In genomic region chr14:27347666-27348065, GRCm38 (mm10) we compare ENCODE assay signal across 20 mouse cellular contexts.
DNase-seq lines count a peak whose midpoint lies in the region; ATAC-seq and TF ChIP-seq lines count a peak whose summit lies in the region.
"Had no signal": no experiment of that assay in that cellular context is flagged by ENCODE, and none has a peak within 500 bp of the region (broad histone marks: within the 10 kb centered on the region; RNA-seq: fewer than 3 reads in every experiment).

No protein-coding gene starts in this region.

- TF ChIP-seq CTCF in ES-Bruce4 (IDR thresholded peaks at IDR 0.05; ENCODE audit: low read depth, low read length) = no peak

- peak overlapping the region; percentile 52; the same call in 1 of the 2 replicates for H3K27ac ChIP-seq in heart, embryonic 12.5 days (ENCODE audit: poor library complexity, severe bottlenecking)
- H3K27ac ChIP-seq in kidney, embryonic 16.5 days (ENCODE audit: low read length) = 0 out of 2 replicates have a peak overlapping the region, but pooled peaks have one; percentile 16
- H3K27ac ChIP-seq in ES-Bruce4 (ENCODE audit: insufficient read depth, low read length) = peak overlapping the region; percentile 86
- H3K27ac ChIP-seq in brown adipose tissue, adult 24 weeks (replicated peaks; ENCODE audit: low read depth, low read length) = peak overlapping the region; percentile 38
- H3K27ac ChIP-seq in embryonic facial prominence, embryonic 10.5 days (replicated peaks) = no peak overlapping the region
- H3K27ac ChIP-seq: hindbrain, embryonic 13.5 days; intestine, embryonic 15.5 days; lung, embryonic 15.5 days; midbrain, embryonic 15.5 days had no signal

- H3K9ac ChIP-seq in heart, embryonic 12.5 days = no peak overlapping the region
- no peak overlapping the region for H3K9ac ChIP-seq in kidney, embryonic 16.5 days (replicated peaks; ENCODE audit: low read length)
- no peak overlapping the region for H3K9ac ChIP-seq in ES-Bruce4 (ENCODE audit: low read depth, poor library complexity, severe bottlenecking)
- H3K9ac ChIP-seq: hindbrain, embryonic 13.5 days; intestine, embryonic 15.5 days; lung, embryonic 15.5 days; midbrain, embryonic 15.5 days had no signal

- peaks cover 59% of the 10 kb centered on the region for H3K4me1 ChIP-seq in heart, embryonic 12.5 days (replicated peaks)
- H3K4me1 ChIP-seq in kidney, embryonic 16.5 days (ENCODE audit: insufficient read depth, low read length) = peaks cover 21% of the 10 kb centered on the region
- peaks cover 8% of the 10 kb centered on the region for H3K4me1 ChIP-seq in ES-Bruce4 (ENCODE audit: control insufficient read depth, insufficient read depth, low read length)
- H3K4me1 ChIP-seq in brown adipose tissue, adult 24 weeks (ENCODE audit: control insufficient read depth, insufficient read depth, insufficient read length, low read length) = peaks cover 57% of the 10 kb centered on the region
- peaks cover 28% of the 10 kb centered on the region for H3K4me1 ChIP-seq in embryonic facial prominence, embryonic 10.5 days
- H3K4me1 ChIP-seq: midbrain, embryonic 15.5 days had no signal

- 0 out of 2 replicates have a peak, but pooled peaks cover 6% of the 10 kb centered on the region for H3K9me3 ChIP-seq in heart, embryonic 12.5 days (replicated peaks)
- no peaks in the 10 kb centered on the region for H3K9me3 ChIP-seq in kidney, embryonic 16.5 days (ENCODE audit: low read length)
- no peaks in the 10 kb centered on the region for H3K9me3 ChIP-seq in ES-Bruce4 (replicated peaks; ENCODE audit: control insufficient read depth, insufficient read depth, low read length, poor library complexity, severe bottlenecking)
- 0 out of 2 replicates have a peak, but pooled peaks cover 4% of the 10 kb centered on the region for H3K9me3 ChIP-seq in embryonic facial prominence, embryonic 10.5 days
- H3K9me3 ChIP-seq: hindbrain, embryonic 13.5 days; intestine, embryonic 15.5 days; lung, embryonic 15.5 days; midbrain, embryonic 15.5 days had no signal

- H3K4me3 ChIP-seq in heart, embryonic 12.5 days = no peak overlapping the region
- H3K4me3 ChIP-seq in kidney, embryonic 16.5 days (ENCODE audit: low read length) = no peak overlapping the region
- no peak overlapping the region for H3K4me3 ChIP-seq in ES-Bruce4 (ENCODE audit: low read depth, low read length)
- no peak overlapping the region for H3K4me3 ChIP-seq in brown adipose tissue, adult 24 weeks (ENCODE audit: insufficient read depth, low read depth, low read length)
- H3K4me3 ChIP-seq in embryonic facial prominence, embryonic 10.5 days = no peak overlapping the region
- H3K4me3 ChIP-seq: hindbrain, embryonic 13.5 days; intestine, embryonic 15.5 days; lung, embryonic 15.5 days; midbrain, embryonic 15.5 days had no signal

- no peak for DNase-seq in heart, adult 18-20 months
- DNase-seq in kidney, adult 9 months = no peak
- DNase-seq in embryonic facial prominence, embryonic 10.5 days (ENCODE audit: low spot score) = no peak
- DNase-seq: B cell, adult 2 months; cerebellum, adult 11 months; cerebellum, postnatal 14 days; embryo, embryonic 11 days; gastrocnemius, postnatal 25 days; kidney, postnatal 4 days; right cerebral cortex, postnatal 4 days; thymus, adult 18-20 months had no signal

- no peak for TF ChIP-seq POLR2A in ES-Bruce4 (IDR thresholded peaks at IDR 0.05; ENCODE audit: insufficient read depth, low read length)

- 0 out of 2 replicates have a peak, but pooled peaks have one; percentile 13 for TF ChIP-seq EP300 in ES-Bruce4 (IDR thresholded peaks at IDR 0.05; ENCODE audit: insufficient read depth, low read depth, low read length)

- 71% methylated on average over 5 of the region's 5 CpGs for WGBS in heart, embryonic 12.5 days
- 79% methylated on average over 5 of the region's 5 CpGs for WGBS in kidney, embryonic 16.5 days
- 69% methylated on average over 5 of the region's 5 CpGs for WGBS in embryonic facial prominence, embryonic 10.5 days

- peaks cover 4% of the 10 kb centered on the region; the same call in 1 of the 2 replicates for H3K36me3 ChIP-seq in heart, embryonic 12.5 days
- H3K36me3 ChIP-seq in kidney, embryonic 16.5 days (ENCODE audit: insufficient read depth, low read length) = no peaks in the 10 kb centered on the region
- H3K36me3 ChIP-seq in ES-Bruce4 (ENCODE audit: control insufficient read depth, insufficient read depth, low read length, poor library complexity, severe bottlenecking) = no peaks in the 10 kb centered on the region
- H3K36me3 ChIP-seq in embryonic facial prominence, embryonic 10.5 days (replicated peaks) = no peaks in the 10 kb centered on the region
- H3K36me3 ChIP-seq: hindbrain, embryonic 13.5 days; intestine, embryonic 15.5 days; lung, embryonic 15.5 days; midbrain, embryonic 15.5 days had no signal

- no peaks in the 10 kb centered on the region for H3K27me3 ChIP-seq in heart, embryonic 12.5 days (replicated peaks)
- H3K27me3 ChIP-seq in kidney, embryonic 16.5 days (ENCODE audit: insufficient read depth, low read length) = no peaks in the 10 kb centered on the region
- no peaks in the 10 kb centered on the region for H3K27me3 ChIP-seq in ES-Bruce4 (ENCODE audit: control insufficient read depth, insufficient read depth, low read length, poor library complexity, severe bottlenecking)
- H3K27me3 ChIP-seq in embryonic facial prominence, embryonic 10.5 days (replicated peaks; ENCODE audit: low read depth, poor library complexity, severe bottlenecking) = no peaks in the 10 kb centered on the region
- H3K27me3 ChIP-seq: hindbrain, embryonic 13.5 days; intestine, embryonic 15.5 days; lung, embryonic 15.5 days; midbrain, embryonic 15.5 days had no signal

- no peak for ATAC-seq in heart, embryonic 12.5 days (ENCODE audit: insufficient number of reproducible peaks, low FRiP score)
- no peak for ATAC-seq in kidney, embryonic 16.5 days (ENCODE audit: low FRiP score, low TSS enrichment)
- ATAC-seq: intestine, embryonic 15.5 days; midbrain, embryonic 15.5 days had no signal

- H3K4me2 ChIP-seq in heart, embryonic 12.5 days = no peak overlapping the region
- no peak overlapping the region for H3K4me2 ChIP-seq in kidney, embryonic 16.5 days (replicated peaks; ENCODE audit: low read depth, low read length)
- H3K4me2 ChIP-seq: hindbrain, embryonic 13.5 days; intestine, embryonic 15.5 days; liver, embryonic 11.5 days; lung, embryonic 15.5 days; midbrain, embryonic 15.5 days had no signal
